Mouse (Mus musculus) CH12.LX (cell line): ENCODE data around the gene Dnajc1. TPM values are rescaled to one million over a fixed set of nuclear protein-coding genes. Genes with fewer than 3 reads are reported as not detected.

ENCODE experiments used
- DNase-seq: peaks from one replicate; pipeline ENCODE4 v3.0.0-alpha.2; 2013; ENCODE audit errors: extremely low read depth
- H3K27ac ChIP-seq: 2 replicates; pipeline ENCODE4 v1.5.1; 2012; ENCODE audit warnings: low read depth, mild to moderate bottlenecking, control low read depth, moderate library complexity; ENCODE audit not compliant: insufficient read depth
- H3K27me3 ChIP-seq: replicated peaks from 2 replicates; pipeline ENCODE3; 2012; ENCODE audit warnings: inconsistent platforms
- H3K36me3 ChIP-seq, 2 experiments: replicated peaks in 1 of 2; 2 replicates each; pipeline versions ENCODE3 to v1.6.1; 2012; ENCODE audit warnings: inconsistent platforms in 1 of 2, low read length in 1 of 2, mild to moderate bottlenecking in 1 of 2, mixed read lengths in 1 of 2, moderate library complexity in 1 of 2; ENCODE audit not compliant: control insufficient read depth in 1 of 2, insufficient read depth in 1 of 2
- H3K4me1 ChIP-seq, 2 experiments: 2 replicates each; pipeline ENCODE4 v1.6.1; 2012; ENCODE audit warnings: inconsistent platforms in 1 of 2, moderate library complexity in 1 of 2; ENCODE audit not compliant: insufficient read depth in 2 of 2, control insufficient read depth in 1 of 2
- H3K4me2 ChIP-seq: 2 replicates; pipeline ENCODE4 v1.6.1; 2012; ENCODE audit warnings: low read depth, mild to moderate bottlenecking, control low read depth; ENCODE audit not compliant: poor library complexity, insufficient read depth, severe bottlenecking
- H3K4me3 ChIP-seq, 3 experiments: fragments of 150-350 bp in 1 of 3; sonication (generic) in 1 of 3; replicated peaks in 1 of 3; 2 replicates each; pipeline versions ENCODE3 to v1.5.1; 2011 to 2012; ENCODE audit warnings: low read depth in 2 of 3, low read length in 2 of 3, mild to moderate bottlenecking in 2 of 3, moderate library complexity in 2 of 3, control low read depth in 1 of 3, improper control_type of control experiment in 1 of 3, inconsistent platforms in 1 of 3, mixed read lengths in 1 of 3; ENCODE audit not compliant: poor library complexity in 1 of 3
- H3K79me2 ChIP-seq: replicated peaks from 2 replicates; pipeline ENCODE4 v1.6.1; 2012; ENCODE audit warnings: mild to moderate bottlenecking, moderate library complexity; ENCODE audit not compliant: control insufficient read depth, poor library complexity, insufficient read depth, severe bottlenecking; ENCODE audit errors: extremely low read depth
- H3K9ac ChIP-seq: 2 replicates; pipeline ENCODE4 v1.6.1; 2012; ENCODE audit warnings: low read depth, mild to moderate bottlenecking, control low read depth, moderate library complexity; ENCODE audit not compliant: insufficient read depth
- H3K9me3 ChIP-seq: replicated peaks from 2 replicates; pipeline ENCODE3; 2012; ENCODE audit warnings: low read length, inconsistent platforms, mixed read lengths
- BHLHE40 ChIP-seq: IDR thresholded peaks from 2 replicates; pipeline ENCODE4 v1.6.1; 2011; ENCODE audit warnings: mild to moderate bottlenecking, low read depth, low read length, improper control_type of control experiment
- E2F4 ChIP-seq: IDR thresholded peaks from 2 replicates; pipeline ENCODE4 v1.6.1; 2011; ENCODE audit warnings: low read depth, low read length, improper control_type of control experiment; ENCODE audit not compliant: insufficient replicate concordance
- ETS1 ChIP-seq: conservative IDR thresholded peaks from 2 replicates; pipeline ENCODE4 v1.6.1; 2012; ENCODE audit warnings: low read depth, mild to moderate bottlenecking, inconsistent platforms, low read length, improper control_type of control experiment, moderate library complexity
- GABPA ChIP-seq: IDR thresholded peaks from 2 replicates; pipeline ENCODE4 v1.6.1; 2012; ENCODE audit warnings: low read depth, low read length, improper control_type of control experiment, inconsistent platforms; ENCODE audit not compliant: insufficient replicate concordance
- HCFC1 ChIP-seq: IDR thresholded peaks from 2 replicates; pipeline ENCODE4 v1.6.1; 2012; ENCODE audit warnings: low read depth, mild to moderate bottlenecking, inconsistent platforms, low read length, improper control_type of control experiment
- IRF4 ChIP-seq: IDR thresholded peaks from 2 replicates; pipeline ENCODE4 v1.6.1; 2014; ENCODE audit warnings: low read depth, mild to moderate bottlenecking, inconsistent platforms, low read length, improper control_type of control experiment
- JUN ChIP-seq: IDR thresholded peaks from 2 replicates; pipeline ENCODE4 v1.6.1; 2011; ENCODE audit warnings: low read depth, mild to moderate bottlenecking, low read length, improper control_type of control experiment, moderate library complexity; ENCODE audit not compliant: insufficient read depth
- JUND ChIP-seq: conservative IDR thresholded peaks from 2 replicates; pipeline ENCODE4 v1.6.1; 2011; ENCODE audit warnings: low read depth, low read length, improper control_type of control experiment
- MAFK ChIP-seq: IDR thresholded peaks from 2 replicates; pipeline ENCODE4 v1.6.1; 2011; ENCODE audit warnings: low read length, improper control_type of control experiment; ENCODE audit not compliant: insufficient replicate concordance
- MAX ChIP-seq: IDR thresholded peaks from 2 replicates; pipeline ENCODE4 v1.6.1; 2011; ENCODE audit warnings: low read length, improper control_type of control experiment
- MEF2A ChIP-seq: IDR thresholded peaks from 2 replicates; pipeline ENCODE4 v1.6.1; 2014; ENCODE audit warnings: low read depth, mild to moderate bottlenecking, inconsistent platforms, low read length, improper control_type of control experiment, borderline replicate concordance
- MXI1 ChIP-seq: IDR thresholded peaks from 2 replicates; pipeline ENCODE4 v1.6.1; 2011; ENCODE audit warnings: mild to moderate bottlenecking, low read depth, low read length, improper control_type of control experiment
- MYC ChIP-seq: IDR thresholded peaks from 2 replicates; pipeline ENCODE4 v1.6.1; 2011; ENCODE audit warnings: low read depth, mild to moderate bottlenecking, improper control_type of control experiment, low read length
- POLR2A ChIP-seq: IDR thresholded peaks from 2 replicates; pipeline ENCODE4 v1.6.1; 2011; ENCODE audit warnings: low read depth, mild to moderate bottlenecking, improper control_type of control experiment, low read length
- POLR2AphosphoS2 ChIP-seq: IDR thresholded peaks from 2 replicates; pipeline ENCODE4 v1.6.1; 2011; ENCODE audit warnings: low read depth, low read length, improper control_type of control experiment
- RAD21 ChIP-seq: IDR thresholded peaks from 2 replicates; pipeline ENCODE4 v1.6.1; 2011; ENCODE audit warnings: low read depth, mild to moderate bottlenecking, low read length, improper control_type of control experiment, moderate library complexity
- RCOR1 ChIP-seq: conservative IDR thresholded peaks from 2 replicates; pipeline ENCODE4 v1.6.1; 2012; ENCODE audit warnings: low read depth, mild to moderate bottlenecking, inconsistent platforms, low read length, improper control_type of control experiment
- SMC3 ChIP-seq: IDR thresholded peaks from 2 replicates; pipeline ENCODE4 v1.6.1; 2011; ENCODE audit warnings: low read depth, low read length, improper control_type of control experiment
- TBP ChIP-seq: conservative IDR thresholded peaks from 2 replicates; pipeline ENCODE4 v1.6.1; 2011; ENCODE audit warnings: low read depth, low read length, improper control_type of control experiment
- ZKSCAN1 ChIP-seq: IDR thresholded peaks from 2 replicates; pipeline ENCODE4 v1.6.1; 2012; ENCODE audit warnings: low read depth, inconsistent platforms, low read length, improper control_type of control experiment, borderline replicate concordance
- dilution Hi-C: fragments of 300-500 bp; cut with MboI; formaldehyde crosslinking; loops from 2 replicates; pipeline ENCODE4 v1.14.3; 2020; ENCODE audit warnings: low sequenced_read_pairs; ENCODE audit not compliant: extremely low pct_unique_long_range_greater_than_20kb, extremely low pct_ligation_motif_present
- in situ Hi-C: fragments of 300-500 bp; cut with MboI; formaldehyde crosslinking; loops from 3 replicates; pipeline ENCODE4 v1.14.3; 2019; ENCODE audit warnings: low sequenced_read_pairs, low pct_ligation_motif_present, low pct_unique_long_range_greater_than_20kb, mixed read lengths
- polyA plus RNA-seq: library from polyadenylated mRNA; unstranded; fragments of >175 nt; gene quantifications from 2 replicates; pipeline ENCODE4 v1.2.1, GENCODE M21; 2012; ENCODE audit warnings: low read depth; ENCODE audit not compliant: insufficient read length
- total RNA-seq, 2 experiments: library from RNA; depleted of rRNA; stranded (reverse); fragments of 300-350 nt in 1 of 2; fragments of >200 nt in 1 of 2; gene quantifications; 2 replicates each; pipeline ENCODE4 v1.2.3; 2012 to 2014

Dnajc1 gene
- total and polyA plus RNA-seq, 3 experiments, result 13.5 to 32.9 (median 17.1) TPM

DNA sequence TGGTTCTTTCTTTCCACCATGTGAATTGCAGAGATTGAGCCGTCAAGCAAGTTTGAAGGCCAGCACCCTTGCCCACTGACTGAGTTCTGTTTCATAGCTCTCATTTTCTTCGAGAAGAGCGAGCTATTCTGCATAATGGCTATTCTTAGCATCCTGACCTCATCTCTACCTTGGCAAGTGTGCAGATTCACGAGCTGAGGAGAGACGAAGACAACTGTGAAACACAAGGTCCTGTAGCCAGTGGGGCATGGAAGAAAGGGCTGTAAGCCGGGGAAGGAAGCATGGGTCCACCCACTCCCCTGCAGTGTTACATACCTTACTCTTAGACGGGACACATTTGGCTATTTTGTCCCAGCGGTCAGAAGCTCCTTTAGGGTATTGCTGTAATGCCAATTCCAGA, 173.5 kb downstream of the Dnajc1 start:
- in situ Hi-C loops, result no loop called here
- DNase-seq, result peak; percentile 58
- H3K4me2 ChIP-seq, result 0 out of 2 replicates have a peak overlapping the region, but pooled peaks have one; percentile 4
- H3K4me1 ChIP-seq, result peaks cover 8 to 23% of the 10 kb centered on the region in 2 experiments
- H3K4me3 ChIP-seq, result no peak overlapping the region
- no peaks in the 10 kb centered on the region for H3K27me3 ChIP-seq
- peak overlapping the region; percentile 24; the same call in 1 of the 2 replicates for H3K27ac ChIP-seq
- peak; percentile 80 for TF ChIP-seq JUN
- no peak for TF ChIP-seq SMC3
- TF ChIP-seq MXI1, result 0 out of 2 replicates have a peak, but pooled peaks have one; percentile 29
- TF ChIP-seq JUND, result peak; percentile 42
- 0 out of 2 replicates have a peak, but pooled peaks have one; percentile 37 for TF ChIP-seq MAX
- peak; percentile 80 for TF ChIP-seq BHLHE40
- TF ChIP-seq MEF2A, result peak; percentile 91
- 0 out of 2 replicates have a peak, but pooled peaks have one; percentile 13 for TF ChIP-seq ETS1
- TF ChIP-seq MYC, result no peak
- TF ChIP-seq, all 38 proteins: peak for 7
- Histone ChIP-seq H3K9ac (no peak overlapping the region), H3K9me3 (no peaks in the 10 kb centered on the region), H3K79me2 (no peaks in the 10 kb centered on the region), H3K36me3 (peaks cover 43 to 75% of the 10 kb centered on the region in 2 experiments)
- dilution Hi-C loops, result no loop called here

DNA sequence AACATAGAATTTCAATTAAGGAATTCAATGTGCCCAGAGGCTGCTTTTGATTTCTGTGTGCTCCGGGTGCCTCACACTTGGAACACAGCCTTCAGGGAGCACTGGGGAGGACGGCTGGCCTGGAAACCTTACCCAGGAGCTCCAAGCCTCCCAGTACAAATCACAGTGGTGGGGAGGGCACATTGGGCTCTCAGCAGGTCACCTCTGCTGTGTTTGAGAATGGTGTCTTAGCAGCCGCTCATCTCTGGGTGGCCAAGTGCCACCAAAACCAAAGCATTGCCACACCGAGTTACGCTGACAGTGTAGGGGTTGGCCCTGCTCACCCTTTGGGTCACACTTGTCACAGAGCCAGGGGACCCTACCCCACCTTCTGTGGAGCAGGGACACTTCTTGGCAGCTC, 174.1 kb downstream of the Dnajc1 start:
- Histone ChIP-seq H3K27me3 (no peaks in the 10 kb centered on the region), H3K9ac (no peak overlapping the region), H3K27ac (no peak overlapping the region), H3K36me3 (peaks cover 43 to 79% of the 10 kb centered on the region in 2 experiments), H3K9me3 (no peaks in the 10 kb centered on the region), H3K4me3 (no peak overlapping the region), H3K4me2 (no peak overlapping the region), H3K79me2 (no peaks in the 10 kb centered on the region), H3K4me1 (peaks cover 8 to 29% of the 10 kb centered on the region in 2 experiments)
- TF ChIP-seq MAFK (no peak), MYC (no peak), MAX (no peak), TBP (no peak), ZKSCAN1 (no peak), HCFC1 (no peak), POLR2A (no peak), RAD21 (no peak), GABPA (no peak), RCOR1 (no peak), MXI1 (no peak), E2F4 (no peak), POLR2AphosphoS2 (no peak), IRF4 (no peak)
- dilution Hi-C loops, result no loop called here
- in situ Hi-C loops, result no loop called here
- no peak for DNase-seq
